Mouse (Mus musculus) cerebellum, adult 11-12 months (tissue): Measurements from ENCODE around the gene Ppfia4.
A peak's percentile ranks its signal among the peaks of the same experiment; 100 is the strongest.

ENCODE experiments used
- DNase-seq: peaks from one replicate; pipeline ENCODE4 v3.0.0; 2022

The Ppfia4 gene

DNA sequence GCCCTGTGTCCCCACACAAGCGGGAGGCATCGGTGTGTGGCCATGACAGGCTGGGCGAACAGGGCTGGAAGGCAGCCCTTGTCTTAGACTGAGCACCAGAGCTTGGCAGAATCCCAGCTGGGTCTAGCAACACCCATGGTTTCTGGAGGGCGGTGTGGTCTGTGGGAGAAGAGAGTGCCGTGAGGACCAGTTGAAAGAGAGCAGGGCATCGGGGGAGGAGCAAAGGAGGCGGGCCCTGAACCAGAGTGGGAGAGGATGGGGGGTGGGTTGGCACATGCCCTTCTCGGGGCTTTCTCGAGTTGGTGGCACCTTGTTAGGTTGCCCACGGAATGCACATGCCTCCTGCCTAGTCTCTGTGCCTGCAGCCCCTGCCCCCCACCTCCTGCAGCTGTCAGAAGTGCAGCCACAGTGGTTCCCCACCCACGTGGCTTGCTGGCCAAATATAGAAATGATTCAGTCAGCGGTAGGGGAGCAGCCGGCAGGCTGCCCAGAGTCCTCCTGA, at the start of gene Ppfia4:
Gene Ppfia4 (minus strand): TSS at position 159 of the 502 bp plus-strand sequence.
- peak; percentile 87 for DNase-seq

DNA sequence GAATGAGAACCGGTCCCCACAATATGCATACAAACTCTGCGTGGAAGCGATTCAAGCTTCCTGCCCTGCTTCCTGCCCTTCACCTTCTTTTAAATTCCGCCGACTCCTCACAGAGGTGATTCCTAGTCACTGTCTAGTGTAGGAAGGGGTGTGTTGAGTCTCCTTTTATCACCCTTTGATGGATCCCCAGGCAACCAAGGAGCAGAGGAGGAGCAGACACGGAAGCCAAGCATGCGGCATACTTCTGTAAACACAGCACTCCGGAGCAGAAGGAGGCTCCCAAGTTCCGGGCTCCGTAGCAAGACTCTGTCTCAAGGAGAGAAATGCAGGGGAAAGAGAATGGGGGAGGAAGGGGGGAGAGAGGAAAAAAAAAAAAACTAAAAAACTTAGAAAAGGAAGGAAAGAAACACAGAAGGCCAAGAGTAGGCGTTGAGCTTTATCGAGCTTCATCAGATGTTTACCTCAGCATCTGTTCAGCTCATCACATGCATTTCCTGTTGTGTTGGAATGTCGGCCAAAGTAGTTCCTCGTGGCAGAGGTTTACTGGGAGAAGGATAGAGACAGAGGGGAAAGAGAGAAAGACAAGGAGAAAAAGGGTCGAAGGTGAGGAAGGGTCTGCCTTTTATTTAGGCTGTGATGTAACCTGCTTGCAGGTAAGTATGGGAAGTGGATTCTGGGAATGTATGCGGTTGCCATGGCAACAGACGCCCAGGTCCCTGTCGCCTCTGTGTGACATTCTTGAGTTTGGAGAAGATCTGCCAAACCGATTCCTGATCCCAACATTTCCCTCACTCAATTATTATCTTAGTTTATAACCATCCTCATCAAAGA, 49.3 kb upstream of the Ppfia4 start:
- no peak for DNase-seq

DNA sequence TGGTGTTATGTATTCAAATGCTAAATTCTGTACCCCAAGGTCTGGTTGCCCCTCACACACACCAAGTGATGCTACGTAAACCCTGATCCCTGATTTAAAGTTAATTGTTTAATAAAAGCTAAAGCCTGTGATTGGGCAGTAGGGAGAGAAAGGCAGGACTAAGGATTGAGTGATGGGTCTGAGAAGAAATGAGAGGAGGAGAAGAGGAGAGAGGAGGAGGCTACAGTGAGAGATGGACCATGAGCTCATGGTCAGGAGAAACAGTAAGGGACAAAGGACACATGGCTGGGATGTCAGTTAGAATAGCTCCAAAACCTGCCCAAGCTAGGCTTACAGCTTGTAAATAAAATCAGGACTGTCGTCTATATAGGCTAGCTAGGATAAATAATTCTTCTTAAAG, 48.3 kb upstream of the Ppfia4 start:
- no peak for DNase-seq

DNA sequence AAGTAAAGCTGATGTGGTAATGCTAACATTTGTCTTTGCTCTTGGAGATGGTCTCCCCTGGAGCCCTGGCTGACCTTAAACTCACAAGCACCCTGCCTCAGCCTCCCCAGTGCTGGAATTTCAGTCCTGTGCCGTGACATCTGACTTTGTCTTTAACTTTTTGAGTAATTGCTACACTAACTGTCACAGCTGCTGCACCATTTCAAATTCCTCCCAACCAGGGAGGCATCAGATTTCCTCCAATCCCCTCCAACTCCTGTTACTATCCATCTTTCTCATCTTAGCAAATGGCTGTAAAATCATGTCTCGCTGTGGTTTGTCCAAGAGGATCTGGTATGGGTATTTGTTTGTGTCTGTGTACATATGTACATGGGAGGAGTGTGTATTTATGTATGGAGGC, 41.4 kb upstream of the Ppfia4 start:
- DNase-seq = no peak

DNA sequence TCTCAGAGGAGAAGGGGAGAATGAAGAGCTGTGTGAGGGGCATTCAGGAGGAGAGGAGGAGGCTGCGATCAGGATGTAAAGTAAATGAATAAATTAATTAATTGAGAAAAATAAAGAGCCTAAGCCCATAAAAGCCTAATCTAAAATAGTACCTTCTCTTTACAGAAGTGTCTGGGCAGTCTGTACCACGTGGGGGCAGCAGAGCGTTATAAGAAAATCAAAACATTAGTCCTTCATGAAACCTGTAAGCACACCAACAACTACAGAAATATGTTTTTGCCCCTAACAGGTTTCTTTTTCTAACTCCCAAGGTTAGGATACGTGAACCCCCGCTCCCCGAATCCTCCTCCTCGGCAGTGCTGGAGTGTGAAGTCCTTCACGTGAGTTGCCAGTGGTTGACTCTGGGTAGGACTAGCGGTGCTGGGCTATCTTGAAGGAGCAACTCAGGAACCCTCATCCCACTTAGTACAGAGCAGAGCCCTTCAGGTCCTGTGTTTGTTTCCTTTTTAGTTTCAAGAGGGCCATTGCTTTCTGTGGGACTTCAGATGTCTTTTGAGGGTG, 36.1 kb upstream of the Ppfia4 start:
- DNase-seq = no peak

DNA sequence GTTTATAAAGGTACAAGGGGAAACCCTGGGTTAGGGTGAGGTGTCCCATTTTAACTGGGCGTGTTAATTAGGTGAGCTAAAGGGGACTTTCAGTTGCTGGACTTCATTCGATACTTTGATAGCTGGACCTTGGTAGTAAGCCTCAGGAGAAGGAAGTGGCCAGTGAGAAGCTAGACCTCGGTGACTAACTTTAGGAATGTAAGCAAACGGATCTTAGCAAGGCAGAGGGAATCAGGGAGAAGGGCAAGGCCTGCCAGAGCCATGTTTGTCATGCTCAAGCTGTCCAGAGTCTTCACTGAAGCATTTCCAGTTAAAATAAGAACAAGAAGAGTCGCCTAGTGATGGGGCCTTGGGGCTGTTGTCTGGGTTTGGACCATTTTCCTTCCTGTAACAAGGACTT, 32.8 kb upstream of the Ppfia4 start:
- DNase-seq = no peak

DNA sequence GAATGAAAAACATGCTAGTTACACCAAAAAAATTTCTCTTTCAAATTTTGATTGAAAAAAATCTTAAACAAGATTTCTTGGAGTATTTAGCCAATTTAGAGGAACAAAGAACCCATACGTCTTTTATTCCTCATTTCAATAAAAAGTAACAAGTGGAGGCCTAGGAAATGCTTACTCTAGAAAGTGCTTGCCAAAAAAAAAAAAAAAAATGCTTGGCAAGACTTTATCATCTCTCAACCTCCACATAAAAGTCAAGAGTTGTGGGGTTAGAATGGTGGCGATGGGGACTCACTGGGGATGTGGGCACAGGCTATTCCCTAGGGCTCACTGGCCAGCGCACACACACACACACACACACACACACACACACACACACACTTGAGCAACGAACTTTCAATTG, 30.5 kb upstream of the Ppfia4 start:
- DNase-seq = no peak

DNA sequence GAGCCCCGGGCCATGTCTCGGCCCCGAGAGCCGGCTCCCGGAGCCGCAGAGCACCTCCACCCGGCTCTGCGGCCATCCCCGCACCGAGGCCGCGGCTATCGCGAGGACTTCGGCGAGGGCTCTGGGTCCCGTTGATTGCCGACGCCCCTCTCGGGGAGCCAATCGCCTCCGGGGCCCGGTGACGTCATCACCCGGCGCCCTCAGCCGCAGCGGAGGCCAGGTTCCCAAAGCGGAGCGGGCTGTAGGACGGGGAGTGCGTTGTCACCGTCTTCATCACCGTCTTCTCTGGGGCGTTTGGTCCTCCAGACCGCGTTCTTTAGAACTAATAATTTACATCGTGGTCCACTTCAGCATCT, 29.1 kb upstream of the Ppfia4 start, which contains the start of gene Tmem183a:
Gene Tmem183a (minus strand): TSS at position 123 of the 356 bp plus-strand sequence.
- DNase-seq = peak; percentile 96

DNA sequence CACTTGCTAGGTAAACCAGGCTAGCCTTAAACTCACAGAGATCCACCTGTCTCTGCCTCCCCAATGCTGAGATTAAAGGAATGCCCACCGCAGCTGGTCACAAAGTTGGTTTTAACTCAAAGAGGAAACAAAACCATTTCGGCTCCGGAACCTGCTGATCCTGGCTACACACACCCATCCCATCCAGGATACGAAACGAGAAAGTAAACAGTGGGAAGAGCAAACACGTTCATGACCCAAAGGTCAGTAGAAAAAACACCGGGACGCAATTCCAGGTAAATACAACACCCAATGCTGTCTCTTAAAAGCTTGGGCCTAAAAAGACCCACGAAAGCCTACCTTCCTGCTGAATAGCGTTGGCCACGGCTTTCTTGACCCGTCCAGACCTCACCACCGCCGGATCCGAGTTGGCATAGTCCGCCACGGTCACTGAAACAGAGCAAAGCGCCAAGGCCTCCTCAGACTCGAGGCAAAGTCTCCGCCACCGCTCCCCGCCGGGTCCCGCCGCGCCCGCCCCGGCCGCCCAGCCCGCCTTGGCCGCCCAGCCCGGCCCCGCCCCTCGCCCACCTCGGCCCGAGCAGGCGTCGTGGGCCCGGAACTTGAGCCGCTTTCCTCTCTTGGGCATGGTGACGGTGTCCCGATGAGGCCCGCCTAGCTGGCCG, 28.6 kb upstream of the Ppfia4 start:
- DNase-seq = no peak

DNA sequence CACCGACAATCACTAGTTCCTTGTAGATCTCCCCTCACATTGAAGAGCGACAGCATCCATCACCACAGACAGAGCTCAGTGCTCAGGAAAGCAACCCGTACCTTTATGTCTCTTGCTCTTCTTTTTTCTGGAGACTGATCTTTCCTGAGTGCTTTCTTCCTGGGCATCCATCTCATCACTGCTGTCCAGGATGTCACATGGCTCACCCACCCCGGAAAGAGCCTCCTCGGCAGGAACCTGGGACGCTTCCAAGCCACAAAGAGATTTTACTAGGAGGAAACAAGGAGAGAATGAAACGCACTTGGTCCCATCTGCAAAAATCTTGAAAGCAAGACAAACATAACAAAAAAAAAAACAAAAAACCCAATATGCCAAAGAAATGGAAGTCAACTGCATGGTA, 27.9 kb upstream of the Ppfia4 start:
- no peak for DNase-seq

DNA sequence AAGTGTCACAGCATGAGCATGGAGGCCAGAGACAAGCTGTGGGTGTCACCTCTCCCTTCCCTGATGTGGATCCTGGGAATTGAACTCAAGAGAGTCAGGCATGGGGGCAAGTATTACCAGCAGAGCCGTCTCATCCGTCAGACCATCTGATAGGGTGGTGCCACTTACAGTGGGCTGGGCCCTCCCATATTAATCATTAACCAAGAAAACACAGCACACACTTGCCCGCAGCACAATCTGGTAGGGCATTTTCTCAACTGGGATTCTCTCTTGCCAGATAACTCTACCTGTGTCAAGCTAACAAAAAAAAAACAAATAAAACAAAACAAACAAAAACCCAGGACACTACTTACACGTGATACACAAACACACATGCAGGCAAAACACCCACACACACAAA, 24.7 kb upstream of the Ppfia4 start:
- no peak for DNase-seq

DNA sequence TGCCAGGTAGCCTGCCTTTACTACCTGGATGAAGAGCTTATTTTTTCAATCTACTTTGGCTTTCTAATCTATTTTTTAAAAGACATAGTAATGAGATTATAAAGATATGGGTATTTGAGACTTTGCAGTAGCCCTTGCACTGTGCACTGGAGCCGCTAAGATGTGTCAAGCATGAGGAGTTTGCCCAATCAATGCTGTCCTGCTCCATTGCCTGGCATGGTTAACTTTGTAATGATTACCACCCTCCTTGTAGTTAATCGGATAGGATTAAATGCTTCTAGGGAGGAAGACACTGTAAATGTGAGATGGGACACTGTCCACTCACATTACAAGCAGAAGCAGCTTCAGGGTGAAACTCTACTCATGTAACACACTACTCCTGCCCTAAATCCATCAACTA, 20.6 kb upstream of the Ppfia4 start:
- DNase-seq = no peak

DNA sequence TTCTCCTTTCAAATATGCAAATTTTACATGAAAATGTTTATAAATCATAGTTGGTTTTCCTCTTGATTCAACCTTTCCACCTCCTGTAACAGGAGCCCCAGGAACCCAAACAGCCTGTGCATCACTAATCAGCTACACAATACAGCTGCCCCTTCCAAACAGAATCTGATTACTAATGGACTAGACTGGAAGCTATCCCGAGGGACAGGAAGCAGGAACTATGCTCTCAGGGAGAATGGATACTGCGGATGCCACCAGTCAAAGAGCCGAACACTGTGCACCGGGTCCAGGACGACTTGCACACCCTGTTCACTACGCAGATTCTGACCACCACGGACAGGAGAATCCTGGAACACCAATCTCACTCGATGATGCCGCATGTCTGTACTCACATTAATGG, 15.1 kb upstream of the Ppfia4 start:
- no peak for DNase-seq

DNA sequence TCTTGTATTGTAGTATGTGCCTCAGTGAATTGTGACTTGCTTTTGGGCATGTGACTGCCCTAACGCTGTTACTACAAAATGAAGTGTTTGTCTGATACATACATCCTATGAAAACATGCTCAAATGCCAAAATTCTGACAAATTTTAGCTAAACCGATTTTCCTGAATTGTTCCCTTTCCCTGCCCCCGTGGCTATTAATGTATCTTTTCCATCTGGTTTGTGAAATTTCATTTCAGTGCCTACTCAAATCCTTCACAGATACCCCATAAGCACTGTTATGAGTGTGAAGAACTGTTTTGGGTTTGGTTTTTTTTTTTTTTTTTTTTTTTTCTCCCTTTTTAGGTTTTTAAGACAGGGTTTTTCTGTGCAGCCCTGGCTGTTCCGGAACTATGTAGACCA, 12.3 kb upstream of the Ppfia4 start:
- no peak for DNase-seq

DNA sequence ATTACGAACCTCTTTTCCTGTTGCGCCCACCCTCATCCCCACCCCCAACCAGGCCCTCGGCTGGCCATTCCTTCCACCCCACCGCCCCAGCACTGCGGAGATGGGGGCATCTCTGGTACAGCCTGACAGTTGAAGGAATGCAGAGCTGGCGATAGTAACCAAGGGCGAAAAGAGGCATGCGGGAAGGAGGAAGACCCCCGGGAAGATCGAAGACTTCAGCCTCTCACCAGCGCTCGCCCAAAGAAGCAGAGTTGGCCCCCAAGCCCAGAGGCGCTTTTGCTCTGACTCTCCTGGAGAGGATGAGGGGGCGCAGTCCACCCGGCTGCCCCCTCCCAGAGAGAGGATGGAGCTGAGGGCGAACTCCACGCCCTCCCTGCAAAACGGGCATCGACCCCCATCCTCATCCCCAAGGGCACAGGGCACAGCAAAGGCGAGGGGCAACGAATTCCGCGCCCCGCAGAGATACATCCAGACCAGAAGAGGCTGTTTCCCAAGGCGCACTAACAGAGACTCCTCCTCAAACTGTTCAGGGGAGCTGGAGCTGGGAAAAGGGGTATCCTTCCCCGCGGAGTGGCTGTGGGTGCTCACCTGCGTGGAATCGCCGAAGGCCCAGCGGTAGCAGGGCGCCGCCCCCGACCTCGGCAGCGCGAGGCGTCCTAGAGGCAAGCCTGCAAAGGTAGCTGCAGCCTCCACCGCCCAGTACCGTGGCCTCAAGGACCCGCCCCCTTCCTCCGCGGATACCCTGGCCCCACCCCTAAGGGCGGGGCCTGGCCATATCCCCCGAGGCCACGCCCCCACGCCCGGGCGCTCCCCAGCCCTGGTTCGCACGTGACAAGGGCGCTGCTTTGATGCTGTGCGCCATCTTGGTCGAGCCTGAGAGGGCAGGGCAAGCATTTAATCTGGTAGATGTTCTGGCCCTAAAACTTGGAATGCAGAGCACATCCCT, 11.6 kb upstream of the Ppfia4 start:
- DNase-seq = peak; percentile 96

DNA sequence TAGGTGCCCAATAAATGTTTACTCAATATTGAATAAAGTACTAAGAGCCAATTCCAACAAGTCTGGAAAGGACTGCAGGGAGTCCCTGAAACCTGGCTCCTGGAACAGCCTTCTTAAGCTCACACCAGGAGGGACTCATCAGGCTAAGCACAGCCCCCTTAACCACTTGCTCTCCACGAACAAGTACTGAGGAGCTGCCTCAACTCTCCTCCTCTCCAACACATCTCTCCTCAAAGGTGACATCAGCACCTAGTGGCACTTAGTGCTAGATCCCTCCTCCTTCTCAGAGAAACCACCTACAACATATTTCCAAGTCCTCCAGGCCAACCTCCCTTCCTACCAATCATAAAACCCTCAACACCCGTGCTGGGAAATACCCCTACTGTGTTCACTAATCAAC, 10.8 kb upstream of the Ppfia4 start:
- DNase-seq = peak; percentile 75

DNA sequence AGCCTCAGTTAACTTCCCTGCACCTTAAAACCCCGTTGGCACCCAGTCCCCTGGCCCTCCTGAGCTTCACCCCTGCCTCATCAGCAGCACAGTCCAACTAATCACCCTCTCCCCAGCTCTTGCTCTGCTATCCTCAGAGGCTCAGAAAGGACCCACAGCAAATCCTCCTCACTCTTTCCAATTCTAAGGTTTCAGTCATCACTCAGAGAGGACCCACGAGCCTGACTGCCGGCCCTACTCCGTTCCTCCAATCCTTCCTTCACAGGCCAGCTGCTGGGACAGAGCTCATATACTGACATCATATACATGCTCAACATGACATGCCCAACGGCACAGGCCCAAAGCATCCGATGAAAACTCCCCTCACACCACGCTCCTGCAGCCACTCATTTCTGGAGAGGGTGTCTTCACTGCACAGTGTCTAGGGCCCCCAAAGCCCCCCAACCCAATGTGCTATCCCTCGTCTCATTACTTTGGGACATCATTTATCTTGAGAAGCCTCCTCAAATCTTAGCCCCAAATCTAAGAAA, 10.1 kb upstream of the Ppfia4 start:
- DNase-seq = peak; percentile 63

DNA sequence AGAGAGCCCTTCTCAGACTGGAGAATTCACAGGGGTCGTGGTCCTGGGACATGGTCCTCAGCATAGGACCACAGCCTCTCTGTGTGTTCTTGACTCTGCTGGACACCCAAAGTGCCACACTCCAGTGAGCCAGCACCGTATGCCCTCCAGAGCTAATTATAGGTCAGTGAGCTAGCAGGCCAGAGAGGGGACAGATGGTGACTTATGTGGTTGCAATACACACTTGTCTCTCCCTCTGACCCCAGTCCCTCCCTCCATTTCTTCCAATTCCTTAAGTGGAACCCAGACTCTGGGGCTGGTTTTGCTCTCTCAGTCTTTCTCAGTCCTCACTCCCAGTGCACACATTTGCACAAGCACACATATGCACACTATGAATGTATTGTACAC, 9.5 kb upstream of the Ppfia4 start:
- DNase-seq = peak; percentile 86

DNA sequence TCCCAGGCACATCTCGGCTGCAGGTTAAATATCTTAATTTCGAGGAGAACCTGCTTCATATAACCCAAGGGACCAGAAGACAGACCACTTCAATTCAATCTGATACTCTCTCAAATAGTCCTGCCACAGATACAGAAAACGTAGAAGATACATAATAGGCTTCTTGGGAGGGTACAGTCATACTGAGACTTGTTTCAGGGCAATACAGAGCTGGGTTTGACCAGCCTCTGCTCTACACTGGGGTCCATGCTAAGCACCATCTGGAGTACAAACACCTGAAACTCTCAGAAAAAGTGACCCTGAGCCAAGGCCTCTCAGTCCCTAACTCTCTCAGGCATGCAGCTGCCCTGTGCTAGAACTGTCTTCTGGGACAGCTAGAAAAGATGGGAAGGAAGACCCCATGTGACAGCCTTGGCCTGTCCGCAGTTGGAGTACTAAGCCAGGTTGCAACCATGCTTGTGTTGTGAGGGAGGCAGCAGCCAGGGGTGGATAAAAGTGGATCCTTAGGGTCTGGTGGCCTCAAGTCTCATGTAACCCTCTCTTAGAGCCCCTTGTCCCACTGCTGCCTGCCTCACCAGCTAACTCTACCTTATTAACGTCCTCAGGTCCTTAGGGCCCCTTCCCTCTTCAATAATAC, 9.0 kb upstream of the Ppfia4 start:
- DNase-seq = peak; percentile 41

DNA sequence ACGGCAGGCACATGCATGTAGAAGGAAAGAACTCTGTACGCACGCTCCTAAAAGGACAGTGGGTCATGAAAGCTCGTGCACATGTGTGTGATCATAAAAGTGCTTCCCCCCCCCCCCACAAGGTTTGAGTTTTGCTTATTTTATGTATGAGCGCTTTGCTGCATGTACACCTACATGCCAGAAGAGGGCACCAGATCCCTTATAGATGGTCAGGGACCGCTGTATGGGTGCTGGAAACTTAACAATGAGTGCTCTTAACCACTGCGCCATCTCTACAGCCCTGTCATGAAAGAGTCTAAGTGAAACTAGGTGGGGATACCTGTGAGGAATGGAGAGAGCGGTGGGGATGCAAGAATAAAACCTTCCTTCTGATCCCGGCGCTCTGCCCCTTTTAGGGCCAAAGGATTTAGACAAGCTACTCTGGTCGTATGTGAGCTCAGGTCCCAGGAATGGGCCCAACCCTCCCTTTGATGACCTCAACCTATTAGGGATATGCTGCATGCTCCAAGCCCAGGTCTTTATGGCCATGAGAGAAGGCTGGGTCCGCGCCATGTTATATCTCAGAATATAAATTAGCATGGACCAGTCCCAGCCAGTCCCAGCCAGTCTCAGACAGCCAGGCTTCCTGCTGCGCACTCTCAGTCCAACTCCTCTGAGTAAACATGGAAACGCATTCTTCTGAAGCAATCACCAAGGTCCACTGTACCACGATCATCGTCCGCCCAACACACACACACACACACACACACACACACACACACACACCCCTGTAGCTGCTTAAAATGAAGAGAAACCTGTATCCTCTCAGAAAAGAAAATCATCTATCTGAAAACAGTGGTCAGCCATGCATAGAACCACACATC, 7.3 kb upstream of the Ppfia4 start:
- peak; percentile 36 for DNase-seq

DNA sequence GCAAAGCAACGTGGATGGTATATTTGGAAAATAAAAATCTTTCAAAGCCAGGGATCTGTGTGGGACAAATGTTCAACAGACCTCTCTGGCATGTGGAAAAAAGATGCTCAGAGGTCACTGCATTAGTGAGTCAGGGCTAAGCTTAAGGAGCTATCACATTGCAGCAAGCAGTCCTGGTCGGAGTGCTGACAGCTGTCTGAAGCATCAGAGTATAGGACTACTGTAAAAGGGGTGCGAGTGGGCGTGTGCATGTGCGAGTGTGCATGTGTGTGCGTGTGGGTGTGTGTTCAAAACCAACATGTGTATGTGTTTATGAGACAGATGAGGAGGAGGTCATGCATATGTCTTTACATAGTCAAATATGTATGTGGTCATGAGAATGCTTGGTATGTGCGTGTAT, 6.4 kb upstream of the Ppfia4 start:
- DNase-seq = peak; percentile 32
